Mouse (Mus musculus) small intestine, adult 10 weeks (tissue): ENCODE data around the gene Olfr1101. TPM values are rescaled to one million over a fixed set of nuclear protein-coding genes. Genes with fewer than 3 reads are reported as not detected.

Experiments used
- polyA plus RNA-seq: library from polyadenylated mRNA; stranded (reverse); fragments of 350-450 nt; fragmentation: Illumina TruSeq; extraction: RNeasy Lipid Tissue Mini Kit (QIAGEN cat#74804); gene quantifications from one replicate; pipeline ENCODE4 v1.2.3, GENCODE M21; 2014; ENCODE audit warnings: low replicate concordance

Olfr1101 gene
- not detected for polyA plus RNA-seq

DNA sequence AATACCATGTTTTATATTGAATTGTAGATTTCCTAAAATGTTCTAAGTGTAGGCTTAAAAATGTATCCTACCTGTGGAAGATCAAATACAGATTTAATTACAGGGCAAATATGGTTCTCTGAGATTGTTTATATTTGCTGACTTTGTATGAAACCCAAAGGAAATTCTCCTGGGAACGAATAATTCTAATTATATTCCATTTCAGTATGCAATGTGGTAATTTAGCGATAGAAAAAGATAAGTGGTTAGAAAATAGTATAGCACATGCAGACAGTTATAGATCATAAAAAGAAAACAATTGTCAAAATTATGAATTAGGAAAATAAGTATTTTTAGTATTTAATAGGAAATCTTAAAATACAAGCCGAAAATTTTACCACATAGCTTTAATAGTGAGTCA lies at the start of gene Olfr1101:
Olfr1101 (minus strand) TSS at position 101 of the 400 bp plus-strand sequence.

DNA sequence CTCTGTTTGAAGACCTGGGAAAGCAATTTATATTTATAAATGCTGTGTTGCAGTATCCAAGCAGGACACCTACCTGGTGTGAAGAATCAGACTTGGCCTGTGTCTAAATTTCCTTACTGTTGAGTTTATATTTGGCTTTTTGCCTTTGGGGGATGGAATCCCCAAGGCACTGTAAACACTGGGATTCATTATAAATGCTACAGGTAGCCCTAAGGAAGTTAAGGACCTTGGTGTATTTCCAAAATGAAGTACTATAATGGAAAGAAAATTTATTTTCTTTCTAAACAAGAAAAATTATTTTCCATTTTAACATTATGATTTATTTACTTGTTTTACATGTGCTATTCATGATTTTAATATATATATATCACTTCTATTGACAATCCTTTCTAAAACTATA lies 45.4 kb upstream of the Olfr1101 start, which contains the start of gene Olfr1105:
Olfr1105 (minus strand) TSS at position 101 of the 400 bp plus-strand sequence.

DNA sequence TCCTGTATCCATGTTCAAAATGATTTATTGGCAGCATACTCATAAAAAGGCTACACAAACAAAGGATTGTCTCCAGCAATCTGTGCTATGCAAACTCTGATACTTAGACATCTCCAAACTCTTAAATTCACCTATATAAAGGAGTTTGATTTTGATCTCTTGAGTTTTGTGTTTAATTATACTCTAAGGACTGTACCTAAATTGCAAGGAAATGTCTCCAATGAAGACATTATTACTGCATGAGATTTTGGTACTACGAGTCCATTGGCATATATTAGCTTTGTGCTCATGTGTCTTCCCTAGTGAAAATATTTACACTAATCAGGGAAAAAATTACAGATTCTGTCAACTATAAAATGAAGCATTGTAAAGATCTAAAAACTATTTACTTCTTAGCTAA lies 36.0 kb upstream of the Olfr1101 start, which contains the start of gene Olfr1104:
Olfr1104 (minus strand) TSS at position 101 of the 400 bp plus-strand sequence.

DNA sequence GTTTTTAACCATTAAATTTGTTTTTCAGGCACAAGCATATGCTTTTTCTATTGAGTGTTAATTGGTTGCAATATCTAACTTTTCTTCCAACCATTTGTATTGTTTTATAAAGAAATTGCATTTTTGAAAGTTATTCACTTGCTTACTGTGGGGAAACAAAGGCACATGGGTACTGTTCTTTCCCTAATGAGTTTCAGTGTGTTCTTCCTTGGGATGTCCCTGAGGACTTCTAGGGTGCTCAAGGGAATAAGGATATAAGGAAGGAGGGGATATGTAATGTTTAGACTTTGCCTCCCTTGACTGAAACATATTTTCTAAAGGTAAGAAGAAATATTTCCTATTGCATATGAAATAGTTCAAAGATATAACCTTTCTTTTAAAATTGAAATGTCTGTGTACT lies 7.1 kb upstream of the Olfr1101 start, which contains the start of gene Olfr1102:
Olfr1102 (plus strand) TSS at position 301 of the 400 bp plus-strand sequence.

DNA sequence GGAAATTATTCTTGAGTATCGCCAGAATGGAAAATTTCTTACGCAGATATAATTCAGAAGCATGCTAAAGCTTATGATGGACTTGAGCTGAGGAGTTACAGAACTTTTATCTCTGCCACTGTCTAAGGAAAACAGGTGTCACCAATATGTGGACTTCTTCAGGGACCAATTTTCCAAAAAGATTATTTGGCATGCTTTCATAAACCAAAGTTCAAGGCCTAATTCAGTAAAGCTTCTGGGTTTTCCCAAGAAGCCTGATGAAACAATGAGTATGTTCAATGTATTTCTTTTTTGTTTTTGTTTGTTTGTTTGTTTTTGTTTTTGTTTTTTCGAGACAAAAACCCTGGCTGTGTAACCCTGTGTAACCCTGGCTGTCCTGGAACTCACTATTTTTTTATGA lies 11.2 kb downstream of the Olfr1101 start, which contains the start of gene Olfr1100:
Olfr1100 (minus strand) TSS at position 101 of the 400 bp plus-strand sequence.

DNA sequence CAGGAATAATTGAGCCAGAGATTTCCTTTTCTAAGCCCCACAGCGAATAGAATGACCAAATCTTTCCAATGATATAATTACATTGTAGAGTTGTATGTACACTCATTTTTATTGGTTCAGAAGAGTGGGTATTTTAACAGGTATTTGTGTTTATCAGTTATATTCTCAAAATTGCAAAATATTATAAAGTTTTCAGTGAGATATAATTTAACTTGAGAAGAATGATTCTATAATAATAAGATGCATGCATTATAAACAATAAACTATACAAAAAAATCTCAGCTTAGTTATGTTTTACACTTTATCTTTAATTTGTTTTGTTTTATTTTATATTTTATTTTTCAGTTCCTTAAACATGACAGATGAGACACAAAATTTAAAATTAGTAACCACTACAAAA lies 30.4 kb downstream of the Olfr1101 start, which contains the start of gene Olfr1099:
Olfr1099 (minus strand) TSS at position 101 of the 400 bp plus-strand sequence.

Other genes with a start within 250 kb of the Olfr1101 start
- not detected for gene Olfr1090, start 232.2 kb downstream of the Olfr1101 start, polyA plus RNA-seq
- gene Olfr1093, start 208.7 kb downstream of the Olfr1101 start, polyA plus RNA-seq, result not detected
- gene Olfr141, start 181.2 kb downstream of the Olfr1101 start, polyA plus RNA-seq, result not detected
- gene Olfr1094, start 166.6 kb downstream of the Olfr1101 start, polyA plus RNA-seq, result not detected
- not detected for gene Olfr1095, start 139.5 kb downstream of the Olfr1101 start, polyA plus RNA-seq
- gene Gm13723, start 116.4 kb downstream of the Olfr1101 start, polyA plus RNA-seq, result not detected
- gene Olfr1097, start 99.0 kb downstream of the Olfr1101 start, polyA plus RNA-seq, result not detected
- gene Olfr1098, start 66.7 kb downstream of the Olfr1101 start, polyA plus RNA-seq, result not detected
- not detected for gene Olfr1099, start 30.5 kb downstream of the Olfr1101 start, polyA plus RNA-seq
- not detected for gene Olfr1100, start 11.3 kb downstream of the Olfr1101 start, polyA plus RNA-seq
- not detected for gene Olfr1102, start 7.2 kb upstream of the Olfr1101 start, polyA plus RNA-seq
- gene Olfr1104, start 35.9 kb upstream of the Olfr1101 start, polyA plus RNA-seq, result not detected
- not detected for gene Olfr1105, start 45.3 kb upstream of the Olfr1101 start, polyA plus RNA-seq
- not detected for gene Olfr1106, start 61.1 kb upstream of the Olfr1101 start, polyA plus RNA-seq
- gene Olfr1107, start 84.6 kb upstream of the Olfr1101 start, polyA plus RNA-seq, result not detected
- gene Olfr1109, start 104.8 kb upstream of the Olfr1101 start, polyA plus RNA-seq, result not detected
- gene Olfr259, start 123.3 kb upstream of the Olfr1101 start, polyA plus RNA-seq, result not detected
- not detected for gene Olfr1110, start 149.1 kb upstream of the Olfr1101 start, polyA plus RNA-seq
- gene Olfr1111, start 161.4 kb upstream of the Olfr1101 start, polyA plus RNA-seq, result not detected
- gene Olfr1112, start 196.6 kb upstream of the Olfr1101 start, polyA plus RNA-seq, result not detected
- gene Olfr1113, start 217.7 kb upstream of the Olfr1101 start, polyA plus RNA-seq, result not detected